Mouse (Mus musculus): Measurements from ENCODE around the gene Brd4.

The Brd4 gene

DNA sequence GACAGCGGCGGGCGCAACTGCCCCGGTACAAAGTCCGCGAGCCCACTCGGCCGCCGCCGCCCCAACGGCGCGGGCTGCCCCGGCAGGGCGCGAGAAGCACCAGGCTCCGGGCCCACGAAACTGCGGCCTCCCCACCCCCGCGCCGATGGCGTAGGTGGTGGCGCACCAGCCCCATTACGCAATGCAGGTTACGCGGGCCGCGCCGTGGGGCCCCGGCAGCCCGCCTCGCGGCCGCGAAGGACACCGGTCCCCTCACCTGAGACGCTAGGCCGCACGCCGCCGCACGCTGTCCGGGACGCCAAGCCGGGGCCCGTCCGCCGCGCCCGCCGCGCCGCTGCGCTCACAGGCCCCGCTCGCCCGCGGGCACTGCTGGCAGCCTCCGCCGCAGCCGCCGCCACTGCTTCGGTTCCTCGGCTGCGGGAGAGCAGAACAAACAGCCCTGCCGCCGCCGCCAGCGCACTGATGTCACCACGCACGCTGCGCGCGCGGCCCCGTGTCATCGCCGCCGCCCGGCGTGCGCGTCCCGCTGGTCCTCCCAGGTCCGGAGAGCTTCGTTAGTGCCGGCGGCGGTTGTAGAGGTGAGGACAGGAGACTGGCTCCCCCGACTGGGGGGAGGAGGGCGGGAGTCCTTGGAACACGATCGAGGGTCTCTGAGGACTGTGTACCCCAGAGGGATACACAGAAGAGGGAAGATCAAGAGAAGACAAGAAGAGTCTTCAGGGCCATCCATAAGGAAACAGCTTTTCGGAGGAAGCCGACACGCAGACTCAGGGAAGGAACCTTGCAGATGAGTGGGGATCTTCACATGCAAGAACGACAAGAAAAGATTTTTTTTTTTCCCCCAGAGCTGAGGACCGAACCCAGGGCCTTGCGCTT, at the start of gene Brd4:
Brd4 (minus strand) TSS at position 461 of the 876 bp plus-strand sequence.
- DNase-seq (ENCODE audit: extremely low spot score) = peak; percentile 94

DNA sequence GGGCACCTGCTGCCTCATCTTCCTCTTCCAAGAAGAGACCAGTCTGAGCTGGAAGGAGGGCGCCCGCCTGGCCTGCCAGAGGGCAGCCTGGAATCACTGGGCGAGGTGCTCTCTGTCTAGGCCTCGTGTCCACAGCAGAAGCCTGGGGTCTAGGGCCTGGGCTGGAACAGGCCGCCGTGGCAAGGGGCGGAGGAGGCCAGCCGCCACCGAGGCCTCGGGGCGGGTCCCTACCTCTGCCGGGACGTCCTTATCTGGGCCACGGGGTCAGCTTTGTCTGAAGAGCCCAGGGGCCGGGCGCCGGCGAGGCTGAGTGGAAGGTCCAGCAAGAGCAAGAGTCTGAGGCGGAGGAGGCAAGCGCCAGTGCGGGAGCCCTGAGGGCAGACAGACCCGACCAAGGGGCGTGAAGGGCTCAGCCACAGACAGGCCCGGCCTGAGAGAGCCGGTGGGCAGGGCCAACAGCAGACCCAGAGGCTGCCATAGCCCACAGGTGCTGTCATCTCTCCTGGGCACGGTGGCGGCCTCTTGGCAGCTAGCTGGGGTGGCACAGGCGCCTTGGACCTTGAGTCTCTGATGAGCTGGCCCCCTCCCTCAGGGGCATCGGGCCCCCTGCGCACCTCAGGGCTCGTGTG, 49.3 kb upstream of the Brd4 start:
- DNase-seq (ENCODE audit: extremely low spot score) = no peak

DNA sequence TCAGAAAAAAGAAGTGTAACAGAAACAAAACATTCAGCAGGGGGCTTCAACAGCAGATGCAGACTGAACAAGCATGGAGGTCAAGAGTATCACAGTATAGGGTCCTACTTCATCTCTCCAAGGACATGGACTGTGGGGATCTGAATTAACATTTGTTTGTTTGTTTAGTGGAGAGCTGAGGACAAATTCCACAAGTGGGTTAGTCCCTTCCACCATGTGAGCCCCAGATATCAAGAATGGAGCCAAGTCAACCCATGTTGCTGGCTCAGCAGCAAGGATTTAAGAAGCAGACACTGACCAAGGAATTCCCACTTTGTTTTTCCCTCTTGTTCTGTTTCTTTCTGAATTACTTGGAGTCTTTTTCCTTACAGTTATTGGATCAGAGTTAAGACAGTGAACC, 43.0 kb upstream of the Brd4 start:
- no peak for DNase-seq (ENCODE audit: extremely low spot score)

DNA sequence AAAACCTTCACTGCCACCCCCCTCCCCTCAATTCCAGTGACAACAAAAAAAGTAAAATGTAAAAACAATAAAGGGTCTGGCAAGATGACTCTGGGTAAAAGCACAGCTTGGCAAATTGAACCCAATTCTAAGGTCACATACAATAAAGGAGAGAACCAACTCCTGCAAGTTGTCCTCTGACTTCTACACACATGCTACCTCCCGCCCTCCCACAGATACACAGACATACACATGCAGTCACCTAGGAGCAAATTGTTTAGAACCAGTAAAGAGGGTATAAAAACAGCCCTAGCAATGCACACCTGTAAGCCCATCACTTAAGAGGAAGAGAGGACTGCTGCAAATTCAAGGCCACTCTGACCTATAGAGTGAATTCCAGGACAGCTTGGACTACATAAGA, 38.3 kb upstream of the Brd4 start:
- DNase-seq (ENCODE audit: extremely low spot score) = no peak

DNA sequence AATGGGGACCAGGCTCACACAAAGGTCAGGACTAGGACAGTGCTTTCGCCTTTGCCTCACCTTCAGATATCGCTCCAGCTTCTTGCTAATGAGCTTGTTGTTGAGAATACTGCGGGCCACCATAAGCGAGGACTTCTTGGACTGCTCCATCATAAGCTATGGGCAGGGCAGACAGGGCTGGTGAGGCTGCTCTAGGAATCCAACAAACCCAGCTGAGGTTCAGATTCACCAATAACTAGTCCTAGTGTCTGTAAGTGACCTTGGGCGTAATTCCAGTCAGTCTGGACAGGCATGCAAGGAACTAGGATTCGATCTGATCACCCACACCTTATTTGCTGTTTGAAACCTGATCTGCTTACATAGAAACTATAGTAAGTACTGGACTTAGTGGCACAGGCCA, 37.3 kb upstream of the Brd4 start:
- no peak for DNase-seq (ENCODE audit: extremely low spot score)

DNA sequence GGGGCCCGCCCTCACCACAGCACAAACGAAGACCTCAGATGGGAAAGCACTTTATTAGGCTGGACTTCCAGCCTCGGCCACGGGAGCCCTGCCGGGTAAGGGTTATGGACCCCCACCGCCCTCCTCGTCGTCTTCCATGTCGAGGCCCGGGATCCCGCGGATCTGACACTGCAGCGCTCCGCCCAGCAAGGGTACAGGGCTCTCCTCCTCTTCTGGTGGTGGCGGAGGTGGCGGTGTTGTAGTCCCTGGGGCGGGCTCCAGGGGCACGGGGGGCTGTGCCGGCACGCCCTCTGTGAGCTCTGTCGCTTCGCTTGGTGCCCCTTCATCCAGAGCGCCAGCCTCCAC, 36.8 kb upstream of the Brd4 start:
- DNase-seq (ENCODE audit: extremely low spot score) = no peak

DNA sequence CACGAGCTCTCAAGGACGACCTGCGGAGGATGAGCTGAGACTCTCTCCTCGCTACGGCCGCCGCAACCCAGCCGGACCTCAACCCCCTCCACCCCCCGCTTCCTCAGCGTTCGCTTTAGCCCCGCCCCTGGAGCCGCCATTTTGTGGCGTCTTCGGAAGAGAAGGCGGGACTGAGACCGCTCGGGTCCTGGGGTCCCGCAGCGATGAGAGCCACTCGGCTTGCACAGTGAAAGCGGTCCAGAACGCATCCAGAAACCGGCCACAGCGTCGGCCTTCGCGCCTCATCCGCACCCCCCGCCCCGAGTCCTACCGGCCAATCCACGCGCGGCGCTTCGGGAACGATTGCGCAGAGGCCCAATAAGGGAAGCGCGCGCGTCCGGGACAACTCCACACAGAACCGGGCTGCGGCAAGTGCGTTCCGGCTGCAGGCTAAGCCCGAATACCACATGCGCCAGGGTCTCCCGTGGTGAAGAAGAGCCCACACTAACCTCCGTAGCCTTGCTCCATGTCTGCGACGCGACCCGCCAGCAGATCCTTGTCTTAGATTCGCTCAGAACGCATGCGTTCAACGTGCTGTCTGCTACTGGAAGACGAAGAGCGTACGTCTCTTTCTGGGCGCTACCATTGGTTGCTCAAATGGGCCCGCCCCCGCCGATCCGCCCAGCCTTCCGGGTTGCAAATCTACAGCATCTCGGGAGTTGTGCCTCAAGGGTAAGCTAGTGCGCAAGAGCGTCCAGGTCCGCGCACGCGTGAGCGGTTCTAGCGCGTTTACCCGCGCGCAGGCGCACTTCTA, 36.3 kb upstream of the Brd4 start, which contains the start of gene Akap8:
Akap8 (minus strand) TSS at position 642 of the 793 bp plus-strand sequence.
- DNase-seq (ENCODE audit: extremely low spot score) = peak; percentile 97

DNA sequence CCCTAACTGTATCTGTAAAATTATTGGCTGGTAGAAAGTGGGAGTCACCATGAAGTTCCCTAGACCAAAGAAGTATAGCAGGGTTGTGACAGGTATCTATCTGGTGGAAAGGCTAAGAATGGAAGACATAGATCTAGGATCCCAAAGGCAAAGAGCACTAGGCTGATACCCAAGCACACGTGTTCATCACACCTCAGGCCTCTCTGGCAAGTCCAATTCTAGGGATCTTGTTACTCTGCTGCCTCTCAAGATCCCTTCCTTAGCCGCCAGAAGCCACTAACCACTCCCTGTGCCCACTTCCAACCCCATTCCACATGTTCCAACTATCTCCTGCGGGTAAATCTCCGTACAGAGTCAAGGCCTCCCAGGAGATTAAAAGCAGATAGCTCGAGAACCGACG, 35.4 kb upstream of the Brd4 start:
- no peak for DNase-seq (ENCODE audit: extremely low spot score)

DNA sequence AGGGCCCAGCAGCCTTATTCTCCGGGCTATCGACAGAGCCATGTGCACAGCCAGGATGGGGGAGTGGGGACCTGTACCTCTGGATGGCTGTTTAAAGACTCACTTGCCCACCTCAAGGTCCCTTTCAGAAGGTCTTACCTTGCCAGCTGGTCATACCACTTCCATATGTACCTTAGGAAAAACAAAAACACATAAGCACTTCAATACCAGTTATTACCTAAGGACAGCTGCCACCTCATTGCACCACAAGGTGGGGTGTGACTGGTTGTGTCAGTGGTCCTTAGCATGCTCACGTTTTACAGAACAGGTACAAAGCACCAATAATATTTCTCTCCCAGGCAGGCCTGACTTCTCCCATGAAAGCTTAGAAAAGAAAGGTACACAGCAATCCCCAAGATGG, 33.2 kb upstream of the Brd4 start:
- no peak for DNase-seq (ENCODE audit: extremely low spot score)

DNA sequence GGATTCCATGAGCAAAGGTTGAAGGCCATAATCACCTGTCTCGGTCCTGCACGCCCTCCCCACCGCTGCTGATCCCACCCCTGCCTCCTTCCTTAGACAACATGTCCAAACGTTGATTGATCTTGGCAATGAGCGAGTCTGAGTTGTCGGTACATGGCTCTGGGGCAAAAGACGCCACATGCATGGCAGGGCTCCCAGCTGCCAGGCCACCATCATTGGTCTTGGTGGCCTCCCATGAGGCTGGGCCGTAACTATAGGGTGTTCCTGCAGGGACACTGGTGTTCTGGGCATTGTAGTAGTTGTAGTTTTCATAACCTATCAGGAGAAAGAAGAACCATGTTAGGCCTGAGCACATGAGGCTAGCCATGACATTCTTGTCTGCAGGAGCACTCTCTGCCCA, 32.5 kb upstream of the Brd4 start:
- DNase-seq (ENCODE audit: extremely low spot score) = no peak

DNA sequence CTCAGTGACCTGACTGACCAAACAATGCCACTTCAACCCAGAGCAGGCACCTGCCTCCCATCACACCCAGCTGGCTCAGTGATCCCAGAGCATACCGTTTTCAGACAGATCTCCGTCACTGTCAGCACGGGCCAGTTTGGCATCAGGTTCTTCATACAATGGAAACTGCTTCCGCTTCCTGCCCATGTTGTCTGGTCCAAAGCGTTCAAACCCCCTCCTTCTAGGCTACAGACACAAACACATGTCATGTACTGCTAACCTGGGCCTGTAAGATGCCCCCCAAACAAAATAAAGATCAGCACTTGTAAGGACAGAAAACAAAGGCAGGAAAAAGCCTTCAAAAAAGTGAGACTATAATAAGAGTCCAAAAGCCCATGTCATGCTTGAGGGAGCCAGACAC, 31.0 kb upstream of the Brd4 start:
- no peak for DNase-seq (ENCODE audit: extremely low spot score)

DNA sequence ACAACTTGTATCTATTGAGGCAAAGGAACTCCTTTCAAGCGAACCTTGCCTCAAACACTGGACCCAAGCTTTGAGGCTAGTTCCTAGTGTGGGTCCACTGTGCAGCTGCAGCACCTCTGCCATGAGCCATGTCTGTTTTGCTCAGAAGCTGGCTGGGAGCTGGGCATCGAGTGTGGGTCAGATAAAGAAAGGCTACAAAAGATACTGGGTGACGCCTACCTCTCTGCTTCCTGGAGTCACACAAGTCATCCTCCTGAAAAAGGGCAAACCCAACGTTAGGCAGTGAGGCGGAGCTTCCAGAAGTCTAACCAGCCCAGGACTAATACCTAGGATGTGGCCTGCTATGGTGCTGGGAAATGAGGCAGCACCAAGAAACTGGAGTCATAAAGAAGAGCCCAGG, 29.4 kb upstream of the Brd4 start:
- no peak for DNase-seq (ENCODE audit: extremely low spot score)

DNA sequence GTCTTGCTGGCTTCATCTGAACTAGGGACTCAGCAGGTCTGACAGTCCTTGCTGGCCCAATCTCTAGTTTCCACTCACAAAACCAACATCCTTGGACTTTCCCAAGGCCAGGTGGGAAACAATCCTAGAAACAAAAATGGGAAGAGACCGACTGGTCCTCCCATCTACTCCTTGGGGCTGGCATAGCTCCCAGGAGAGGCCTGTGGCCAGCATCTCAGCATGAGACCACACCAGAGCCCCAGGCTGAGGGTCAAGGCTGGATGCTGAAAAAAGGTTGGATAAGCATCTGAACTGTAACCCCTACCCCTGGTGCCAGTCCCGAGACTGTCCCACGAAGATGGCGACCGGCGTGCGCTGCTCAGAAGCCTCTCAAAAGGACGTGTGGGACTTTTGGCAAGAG, 28.3 kb upstream of the Brd4 start:
- no peak for DNase-seq (ENCODE audit: extremely low spot score)

DNA sequence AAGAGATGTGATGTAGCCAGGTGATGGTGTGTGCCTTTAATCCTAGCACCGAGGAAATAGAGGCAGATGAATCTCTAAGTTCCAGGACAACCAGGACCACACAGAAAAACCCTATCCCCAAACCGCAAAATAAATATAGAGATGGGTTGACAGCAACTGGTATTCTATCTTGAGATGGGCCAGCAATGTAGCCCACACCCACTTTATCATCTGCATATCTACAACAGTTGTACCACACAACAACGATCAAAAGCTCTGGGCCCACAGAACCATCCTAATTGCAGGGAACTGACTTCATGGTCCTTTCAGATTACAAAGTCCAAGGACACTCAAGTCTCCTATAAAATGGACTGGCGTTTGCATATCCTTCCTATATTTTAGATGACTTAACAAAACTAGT, 23.4 kb upstream of the Brd4 start:
- no peak for DNase-seq (ENCODE audit: extremely low spot score)

DNA sequence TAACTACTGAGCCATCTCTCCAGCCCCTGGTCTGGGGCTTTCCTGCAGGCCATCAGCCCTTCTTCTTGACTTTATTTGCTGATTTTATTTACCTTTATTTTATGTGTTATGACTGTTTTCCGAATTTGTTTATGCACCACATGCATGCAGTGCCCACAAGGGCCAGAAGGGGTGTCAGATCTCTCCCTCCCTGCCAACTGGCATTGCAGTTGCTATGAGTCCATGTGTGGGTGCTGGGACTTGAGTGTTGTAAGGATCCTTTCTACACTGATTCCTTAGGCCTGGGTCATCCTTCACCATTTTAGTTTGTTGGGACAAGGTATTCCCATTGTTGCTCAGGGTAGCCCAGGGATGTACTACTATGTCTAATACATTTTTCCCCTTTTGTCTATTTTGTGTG, 13.6 kb upstream of the Brd4 start:
- no peak for DNase-seq (ENCODE audit: extremely low spot score)

DNA sequence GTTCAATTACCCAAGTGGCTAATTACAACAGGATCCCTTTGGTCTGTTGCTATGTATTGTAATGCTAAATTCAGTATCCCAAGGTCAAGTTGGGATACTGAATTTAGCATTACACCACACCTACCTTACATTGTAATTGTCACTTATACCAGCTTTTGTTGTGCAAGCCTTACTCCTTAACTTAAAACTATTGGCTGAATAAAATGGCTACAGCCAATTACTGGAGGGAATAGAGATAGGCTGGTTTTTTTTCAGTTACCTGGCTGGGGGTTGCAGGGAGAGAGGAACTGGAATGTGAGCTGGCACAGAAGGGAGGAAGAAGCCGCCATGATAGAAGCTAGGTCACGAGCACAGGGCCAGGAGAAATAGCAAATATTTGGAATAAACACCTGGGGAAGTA, 11.4 kb upstream of the Brd4 start:
- DNase-seq (ENCODE audit: extremely low spot score) = no peak

DNA sequence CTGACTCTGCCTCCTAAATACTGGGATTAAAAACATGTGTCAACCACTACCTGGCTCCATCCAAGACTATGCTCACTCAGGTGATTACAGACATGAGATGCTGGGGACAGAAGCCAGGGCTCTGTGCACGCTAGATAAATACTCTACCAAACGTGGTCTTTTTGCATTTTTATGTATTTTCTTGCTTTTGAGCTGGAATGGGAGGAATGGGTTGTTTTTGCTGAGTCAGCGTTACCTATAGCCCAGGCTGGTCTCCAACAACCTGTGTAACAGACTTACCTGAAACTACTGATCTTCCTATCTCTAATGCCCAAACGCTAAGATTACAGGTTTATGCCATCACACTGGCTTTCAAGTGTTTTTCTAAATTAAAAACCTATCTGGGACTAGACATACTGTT, 10.6 kb upstream of the Brd4 start:
- no peak for DNase-seq (ENCODE audit: extremely low spot score)

DNA sequence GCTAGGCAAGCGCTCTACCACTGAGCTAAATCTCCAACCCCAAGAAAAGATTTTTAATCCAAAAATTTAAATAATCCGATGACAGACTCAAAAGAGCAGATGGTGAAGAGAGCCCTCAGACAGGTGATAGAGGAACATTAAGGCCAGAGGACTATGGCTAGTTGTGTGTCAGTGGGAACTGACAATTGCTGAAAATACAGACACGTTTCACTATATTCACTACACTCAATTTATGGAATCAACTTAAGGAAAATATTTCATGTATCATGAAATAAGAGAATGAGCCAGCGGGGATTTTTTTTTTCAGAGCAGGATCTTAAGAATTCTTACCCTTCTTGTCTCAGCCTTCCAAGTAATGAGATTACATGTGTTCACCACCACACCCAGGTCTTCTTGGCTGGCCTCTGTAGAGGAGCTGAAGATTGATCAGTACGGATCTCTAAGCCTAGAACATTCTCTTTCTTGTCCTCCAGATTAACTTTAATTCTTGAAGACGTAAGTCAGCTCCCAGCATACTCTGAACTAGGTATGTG, 682 bp upstream of the Brd4 start:
- DNase-seq (ENCODE audit: extremely low spot score) = no peak

DNA sequence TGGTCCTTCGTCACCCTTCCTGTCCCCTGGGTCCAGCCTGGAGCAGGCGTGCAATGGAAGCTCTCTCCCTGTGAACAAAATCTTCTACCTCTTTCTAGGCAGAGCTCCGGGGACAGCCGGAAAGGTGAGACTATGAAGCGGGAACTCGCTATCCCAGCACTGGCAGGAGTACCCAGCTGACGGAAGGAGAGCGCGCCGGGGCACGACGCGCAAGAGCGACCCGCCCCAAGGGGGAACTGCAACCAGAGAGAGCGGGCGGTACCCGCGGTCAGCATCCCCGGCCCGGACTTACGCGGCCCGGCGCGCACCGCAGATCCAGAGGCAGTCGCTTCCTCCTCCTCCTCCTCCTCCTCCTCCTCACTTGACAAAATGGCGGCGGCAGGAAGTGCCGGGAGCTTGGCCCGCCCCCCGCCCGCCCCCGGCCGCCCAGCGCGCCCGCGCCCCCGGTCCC, 726 bp downstream of the Brd4 start:
- peak; percentile 76 for DNase-seq (ENCODE audit: extremely low spot score)

DNA sequence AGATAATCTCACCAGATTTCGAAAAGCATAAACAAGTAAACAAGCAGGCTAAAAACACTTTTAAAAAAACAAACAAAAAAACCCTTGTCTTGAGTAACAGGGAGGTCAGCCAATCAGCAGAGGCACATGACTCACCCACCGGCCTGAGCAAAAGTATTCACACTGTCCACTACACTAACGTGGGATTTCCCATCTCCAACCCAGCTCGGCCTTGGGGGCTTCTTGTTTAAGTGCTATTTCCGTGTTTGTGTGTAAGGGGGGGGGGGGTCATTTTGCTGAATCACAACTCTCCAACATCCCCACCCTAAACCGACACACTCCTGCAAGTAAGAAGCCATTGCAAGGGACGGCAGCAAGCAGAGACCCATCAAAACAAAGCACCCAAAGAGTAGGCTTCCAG, 1.2 kb downstream of the Brd4 start:
- DNase-seq (ENCODE audit: extremely low spot score) = no peak

DNA sequence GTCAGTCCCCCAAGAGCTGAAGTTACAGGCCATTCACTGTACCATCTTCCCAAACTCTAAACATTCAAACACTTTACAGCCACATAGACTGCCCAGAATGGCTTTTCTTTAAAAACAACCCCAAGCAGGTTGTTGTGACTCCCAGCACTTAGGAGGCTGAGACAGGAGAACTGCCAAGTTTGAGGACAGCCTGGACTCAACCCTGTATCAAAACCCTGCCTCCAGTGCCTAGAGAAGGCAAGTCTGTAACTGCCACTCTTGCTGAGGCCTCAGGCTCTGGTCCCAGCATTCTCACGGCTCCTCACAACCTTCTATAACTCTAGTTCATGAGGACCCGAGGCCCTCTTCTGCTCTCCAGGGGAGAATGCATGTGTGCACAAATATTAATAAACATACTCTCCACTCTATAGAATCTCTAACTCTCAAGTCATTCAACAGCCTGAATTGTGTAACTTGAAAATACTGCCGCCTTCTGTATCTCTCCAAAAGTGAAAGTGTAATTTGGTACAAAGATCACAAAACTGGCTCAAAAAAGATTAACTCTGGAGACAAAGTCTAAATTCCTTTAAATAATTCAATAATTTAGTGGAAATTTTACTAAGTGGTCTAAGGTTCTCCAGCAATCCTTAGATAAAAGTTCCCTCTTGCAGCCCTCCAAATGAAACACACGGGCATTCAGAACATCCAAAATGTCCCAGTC, 2.8 kb downstream of the Brd4 start:
- DNase-seq (ENCODE audit: extremely low spot score) = no peak

DNA sequence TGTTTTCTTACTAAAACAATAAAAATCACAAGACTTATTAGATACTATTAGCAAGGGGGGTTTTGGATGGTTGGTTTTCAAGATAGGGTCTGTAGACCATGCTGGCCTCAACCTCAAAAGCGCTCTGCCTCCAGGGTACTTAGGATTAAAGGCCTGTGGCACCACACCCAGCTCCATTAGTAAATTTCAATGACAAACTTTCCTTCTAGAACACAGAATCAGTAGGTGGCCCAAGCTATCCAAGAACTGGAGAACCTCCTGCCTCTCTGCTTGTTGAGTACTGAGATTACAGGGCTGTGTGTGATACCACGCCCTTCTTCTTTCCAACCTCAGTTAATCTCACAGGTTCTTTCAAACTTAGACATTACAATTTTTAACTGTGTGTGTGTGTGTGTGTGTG, 3.4 kb downstream of the Brd4 start:
- DNase-seq (ENCODE audit: extremely low spot score) = no peak
